Mouse (Mus musculus) ES-E14 (cell line): ENCODE data around the gene Manba.

Source experiments
- CHD2 ChIP-seq: IDR thresholded peaks from 2 replicates; pipeline ENCODE4 v1.6.1; 2014; ENCODE audit warnings: mild to moderate bottlenecking, low read depth, low read length, inconsistent platforms
- MAFK ChIP-seq: IDR thresholded peaks from 2 replicates; pipeline ENCODE4 v1.6.1; 2014; ENCODE audit warnings: mild to moderate bottlenecking, low read depth, low read length, inconsistent platforms; ENCODE audit not compliant: insufficient read depth
- ZNF384 ChIP-seq: IDR thresholded peaks from 2 replicates; pipeline ENCODE4 v1.6.1; 2012; ENCODE audit warnings: low read depth, low read length, inconsistent platforms

DNA sequence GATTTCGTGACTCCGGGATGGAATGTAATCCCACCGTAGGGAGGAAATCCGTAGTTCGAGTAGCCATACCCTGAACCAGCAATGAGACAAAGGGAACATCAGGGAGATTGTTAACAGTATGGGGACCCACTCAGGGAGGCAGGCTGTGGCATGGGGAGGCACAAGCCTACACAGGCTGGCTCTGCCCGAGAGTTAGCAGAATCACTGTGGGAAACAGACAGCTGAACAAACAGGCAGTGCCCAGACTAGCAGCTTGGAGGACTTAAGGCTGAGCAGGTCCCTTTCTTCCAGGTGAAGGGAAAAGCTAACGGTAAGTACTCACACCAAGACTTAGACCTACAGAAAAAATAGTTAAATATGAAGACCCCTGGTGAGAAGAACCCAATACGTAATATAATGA lies 121.2 kb downstream of the Manba start:
- TF ChIP-seq CHD2 (no peak), ZNF384 (no peak), MAFK (no peak)
